Mouse (Mus musculus): ENCODE results near the gene Vps13d. TPM values are rescaled to one million over a fixed set of nuclear protein-coding genes. Genes with fewer than 3 reads are reported as not detected.
"Not testable (repeated sequence)": the region's sequence is repeated elsewhere in the genome, so short reads cannot be mapped to it uniquely, and the experiment has no call there.

The Vps13d gene
- total RNA-seq, 2 experiments from 2014 or later: 43.3 to 45.1 TPM

DNA sequence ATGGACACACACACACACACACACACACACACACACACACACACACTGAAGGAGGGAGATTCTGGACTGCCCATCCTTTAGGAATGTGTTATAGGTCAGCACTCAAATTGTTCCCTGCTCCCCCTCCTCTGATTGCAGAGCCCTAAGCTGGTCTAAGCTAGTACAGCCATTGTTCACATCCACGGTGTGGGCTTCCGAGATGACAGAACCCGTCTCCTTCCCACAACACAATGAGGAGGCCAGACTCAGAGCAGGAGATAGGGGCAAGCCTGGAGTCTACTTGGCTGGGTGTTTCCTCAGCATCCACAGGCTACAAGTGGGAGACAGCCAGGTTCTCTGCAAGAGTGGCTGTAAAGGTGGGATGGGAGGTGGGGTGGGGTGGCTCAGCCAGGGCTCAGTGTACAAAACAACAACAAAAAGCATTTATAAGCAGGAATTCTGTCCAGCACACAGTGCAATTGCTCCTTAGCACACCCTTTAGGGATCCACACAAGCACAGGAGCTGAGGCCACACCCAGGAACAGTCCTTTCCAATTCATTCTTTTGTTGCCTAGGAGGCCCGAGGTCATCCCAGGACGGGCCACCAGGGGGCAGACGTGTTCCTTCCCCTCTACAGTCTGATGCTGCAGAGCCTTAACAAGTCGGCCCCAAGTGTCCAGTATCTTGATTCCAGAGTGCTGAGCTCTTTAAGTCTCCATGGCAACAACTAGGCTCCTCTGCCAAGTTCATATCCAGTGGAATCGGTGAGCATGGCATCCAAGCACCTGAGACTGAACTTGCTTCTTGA is 19.4 kb upstream of the Vps13d start:
- peak; percentile 91 to 97 for DNase-seq (ENCODE audit: low spot score in 2 of 2)

DNA sequence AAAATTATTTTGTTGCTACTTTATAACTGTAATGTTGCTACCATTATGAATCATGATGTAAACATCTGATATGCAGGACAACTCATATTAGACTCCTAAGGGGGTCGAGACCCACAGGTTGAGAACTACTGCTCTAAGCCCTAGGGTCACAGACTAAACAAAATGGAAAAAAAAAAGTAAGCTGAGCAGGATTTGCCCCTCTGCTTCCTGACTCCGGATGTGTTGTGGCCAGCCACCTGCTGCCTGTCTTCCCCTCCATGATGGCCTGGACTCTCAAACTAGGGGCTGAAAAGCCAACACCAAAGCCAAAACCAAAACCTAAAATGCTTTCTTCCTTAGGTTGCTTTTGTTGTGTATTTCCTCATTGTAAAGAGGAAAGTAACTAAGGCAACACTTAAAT is 16.3 kb upstream of the Vps13d start:
- DNase-seq (ENCODE audit: low spot score in 2 of 2): no peak

DNA sequence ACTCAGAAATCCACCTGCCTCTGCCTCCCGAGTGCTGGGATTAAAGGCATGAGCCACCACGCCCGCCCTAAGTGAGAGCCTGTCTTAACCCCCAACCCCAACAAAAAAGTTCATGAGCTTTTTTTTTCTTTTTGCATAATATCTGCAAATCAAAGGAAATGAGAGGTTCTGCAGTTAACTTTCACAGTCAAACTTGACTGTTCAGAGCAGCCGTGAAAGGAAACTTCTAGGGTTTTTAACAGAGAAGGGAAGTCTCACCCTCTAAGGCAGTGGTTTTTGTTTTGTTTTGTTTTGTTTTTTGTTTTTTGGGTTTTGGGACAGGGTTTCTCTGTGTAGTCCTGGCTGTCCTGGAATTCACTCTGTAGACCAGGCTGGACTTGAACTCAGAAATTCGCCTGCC is 15.8 kb upstream of the Vps13d start:
- DNase-seq (ENCODE audit: low spot score in 2 of 2): no peak

DNA sequence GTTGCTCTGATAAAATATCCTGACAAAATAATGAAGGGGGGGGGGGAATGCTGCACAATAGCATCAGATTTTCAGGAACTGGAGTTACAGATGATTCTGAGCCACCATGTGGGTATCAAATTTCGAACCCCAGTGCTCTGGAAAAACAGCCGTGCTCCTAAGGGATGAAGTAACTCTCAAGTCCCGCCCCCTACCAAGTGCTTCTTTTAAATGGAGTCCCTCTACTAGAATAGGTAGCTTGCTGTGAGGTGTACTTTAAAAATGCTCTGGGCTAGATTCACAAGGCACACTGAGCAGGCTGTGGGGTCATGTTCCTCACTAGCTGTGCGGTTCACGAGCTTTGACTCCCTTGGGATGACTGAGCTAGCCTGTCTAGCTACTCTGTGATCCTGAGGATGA is 14.9 kb upstream of the Vps13d start:
- DNase-seq (ENCODE audit: low spot score in 2 of 2): no peak

DNA sequence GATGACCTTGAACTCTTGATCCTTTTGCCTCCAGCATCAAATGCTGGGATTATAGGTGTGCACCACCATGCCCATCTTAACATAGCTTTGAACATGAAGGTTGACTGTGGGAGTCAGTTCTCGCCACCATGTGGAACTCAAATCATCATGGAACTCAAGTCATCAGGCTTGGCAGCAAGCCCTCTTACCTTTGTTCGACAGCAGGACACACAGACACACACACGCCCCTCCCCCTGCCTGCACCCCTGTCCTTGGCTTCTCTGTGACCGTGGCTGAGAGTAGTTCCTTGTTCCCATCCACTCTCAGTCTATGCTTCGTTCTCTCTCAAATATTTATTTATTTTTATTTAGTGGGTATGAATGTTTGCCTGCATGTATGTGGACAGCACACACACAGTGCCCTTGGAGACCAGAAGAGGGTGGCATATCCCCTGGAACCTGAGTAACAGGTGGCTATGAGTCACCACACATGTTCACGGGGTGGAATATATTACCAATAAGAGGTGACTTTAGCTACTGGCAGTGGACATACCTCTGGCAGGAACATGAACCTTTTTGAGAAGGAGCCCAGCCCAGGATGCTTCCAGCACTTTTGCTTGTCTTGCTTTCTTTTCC is 14.4 kb upstream of the Vps13d start:
- DNase-seq (ENCODE audit: low spot score in 2 of 2): no peak

DNA sequence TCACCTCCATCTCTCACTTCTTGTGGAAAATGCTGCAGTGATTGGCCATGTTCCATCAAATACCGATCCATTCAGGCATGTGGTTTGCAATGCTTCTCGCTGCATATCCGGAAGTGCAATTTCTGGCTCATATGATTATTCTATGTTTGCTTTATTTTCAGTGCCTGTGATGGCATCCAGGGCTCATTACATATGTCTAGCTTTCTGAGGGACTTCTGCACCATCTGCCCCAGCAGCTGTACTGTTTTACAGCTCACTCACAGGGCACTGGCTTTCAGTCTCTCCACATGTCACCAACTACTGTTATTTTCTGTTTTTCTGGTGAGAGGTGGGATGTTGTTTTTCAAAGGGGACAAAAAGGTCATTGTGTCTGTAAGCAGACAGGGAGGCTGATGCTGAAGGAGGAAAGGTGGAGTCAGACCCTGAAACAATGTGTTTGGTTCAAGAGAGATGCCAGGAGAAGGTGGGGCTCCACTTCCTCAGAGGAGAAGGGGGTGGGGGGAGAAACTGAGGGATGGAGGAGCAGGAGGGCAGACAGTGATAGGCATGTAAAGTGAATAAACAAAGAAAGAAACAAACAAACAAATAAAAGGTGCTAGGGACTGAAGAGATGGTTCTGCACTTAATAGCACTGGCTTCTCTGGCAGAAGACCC is 13.0 kb upstream of the Vps13d start:
- DNase-seq (ENCODE audit: low spot score in 2 of 2): no peak

DNA sequence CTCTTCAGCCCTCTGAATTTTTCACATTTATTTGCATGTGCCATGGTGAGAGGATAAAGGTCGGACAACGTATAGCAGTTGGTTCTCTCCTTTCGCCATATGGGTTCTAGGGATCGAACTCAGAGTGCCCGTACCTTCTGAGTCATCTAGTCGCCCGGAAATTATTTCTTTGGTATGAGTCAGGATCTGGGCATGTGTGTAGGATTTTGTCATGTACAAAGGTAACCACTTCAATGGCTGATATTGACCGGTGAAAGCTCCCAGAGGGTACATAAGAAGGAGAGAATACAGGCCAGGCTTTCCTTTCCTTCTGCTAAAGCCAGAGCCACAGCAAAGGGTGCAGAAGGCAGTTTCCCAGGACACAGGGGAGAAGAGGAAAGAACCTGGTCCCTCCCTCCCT is 10.0 kb upstream of the Vps13d start:
- no peak for DNase-seq (ENCODE audit: low spot score in 2 of 2)

DNA sequence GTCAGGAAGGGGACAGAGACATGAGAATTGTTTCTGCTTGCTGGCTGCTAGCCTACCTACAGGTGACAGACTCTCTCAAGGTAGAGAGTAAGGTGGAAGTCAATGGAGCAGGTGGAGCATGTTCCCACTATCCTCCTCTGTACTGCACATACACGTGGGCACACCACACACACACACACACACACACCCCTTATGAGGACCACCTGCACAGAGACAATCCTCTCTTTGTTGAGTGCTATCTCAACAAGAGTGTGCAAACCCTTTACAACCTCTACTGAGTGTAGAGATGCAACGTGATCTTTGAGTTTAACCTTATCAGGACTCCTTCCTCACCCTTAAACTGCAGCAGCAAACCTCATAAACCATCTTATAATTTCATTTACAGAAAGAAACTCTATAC is 8.5 kb upstream of the Vps13d start:
- DNase-seq (ENCODE audit: low spot score in 2 of 2): no peak

DNA sequence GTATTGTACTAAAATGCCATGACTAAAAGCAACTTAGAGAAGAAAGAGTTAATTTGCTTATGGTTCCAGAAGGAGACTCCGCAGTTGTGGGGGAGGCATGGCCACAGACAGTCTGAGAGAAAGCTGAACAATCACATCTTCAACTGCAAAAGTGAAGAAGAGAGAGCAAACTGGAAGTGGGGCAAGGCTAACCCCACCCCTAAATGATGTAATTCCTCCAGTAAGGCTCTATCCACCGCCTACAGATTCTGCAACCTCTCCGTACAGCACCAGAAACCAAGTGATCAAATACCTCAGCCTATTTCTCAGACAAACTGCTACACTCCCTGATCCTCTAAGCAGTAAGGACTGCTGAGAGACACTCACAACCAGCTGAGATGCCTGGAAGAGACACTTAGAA is 6.6 kb upstream of the Vps13d start:
- DNase-seq (ENCODE audit: low spot score in 2 of 2): no peak

DNA sequence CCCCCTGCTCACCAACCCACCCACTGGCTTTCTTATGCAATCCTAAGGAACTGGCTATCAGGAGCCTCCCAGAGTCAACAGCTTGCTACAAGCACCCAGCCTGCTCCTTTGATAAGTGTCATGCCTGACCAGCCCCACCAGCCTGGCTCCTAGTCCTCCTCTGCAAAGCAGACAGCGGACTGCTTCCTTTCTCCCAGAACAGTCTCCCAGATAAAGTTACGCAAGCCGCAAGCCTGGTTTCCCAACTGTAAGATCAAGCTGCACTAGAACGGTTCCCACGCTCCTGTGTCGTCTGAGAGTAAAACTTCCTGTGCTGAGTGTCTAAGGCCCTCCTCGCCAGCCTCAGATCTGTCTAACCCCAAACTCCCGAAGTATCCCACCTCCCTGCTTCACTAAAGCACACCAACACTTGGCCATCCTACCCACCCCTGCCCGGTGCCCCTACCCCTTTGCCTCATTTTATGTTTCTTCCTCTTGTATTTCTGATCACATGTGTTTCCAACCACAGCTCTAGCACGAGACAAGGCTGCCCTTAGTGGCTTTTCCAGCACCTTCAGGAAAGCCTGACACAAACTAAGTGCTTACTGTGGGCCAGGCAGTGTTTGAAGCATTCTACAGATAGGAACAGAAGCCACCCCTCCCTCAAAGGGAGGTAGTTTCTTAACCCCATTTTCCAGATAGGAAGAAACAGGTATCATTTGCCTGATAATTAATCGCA is 5.3 kb upstream of the Vps13d start:
- no peak for DNase-seq (ENCODE audit: low spot score in 2 of 2)

DNA sequence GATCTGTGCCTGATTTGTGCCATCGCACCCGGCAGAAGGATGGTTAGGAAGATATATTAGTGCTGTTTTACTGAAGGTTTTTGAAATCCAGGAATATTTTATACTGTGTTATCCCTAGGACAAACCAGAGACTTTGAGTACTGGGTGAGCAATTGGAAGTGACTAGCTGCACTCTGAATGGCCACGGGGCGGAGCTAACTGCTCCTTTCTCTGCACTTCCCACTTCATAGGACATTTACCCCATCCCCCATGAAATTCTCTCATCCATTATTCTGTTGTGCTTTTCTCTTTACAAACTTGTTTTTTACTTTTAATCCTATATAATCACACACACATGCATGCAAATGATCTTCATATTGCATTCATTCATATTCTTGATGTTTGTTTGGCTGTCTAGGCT is 1.8 kb upstream of the Vps13d start:
- DNase-seq (ENCODE audit: low spot score in 2 of 2): no peak

DNA sequence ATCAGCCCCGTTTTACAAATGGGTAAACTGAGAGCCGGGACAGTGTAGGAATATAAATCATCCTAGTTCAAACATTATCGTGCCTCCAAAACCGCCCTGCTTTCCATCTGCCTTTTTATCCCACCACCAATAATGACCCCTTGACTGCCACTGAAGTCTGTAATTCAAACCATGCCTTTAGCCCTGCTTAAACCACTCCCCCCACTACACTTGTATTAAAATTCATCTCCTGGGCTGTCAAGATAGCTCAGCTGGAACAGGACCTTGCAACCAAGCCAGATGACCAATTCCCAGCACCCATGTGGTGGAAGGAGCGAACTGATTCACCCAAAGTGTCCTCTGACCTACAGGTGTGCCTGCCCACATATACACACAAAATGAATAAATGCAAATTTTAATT is 367 bp upstream of the Vps13d start:
- DNase-seq (ENCODE audit: low spot score in 2 of 2): no peak

DNA sequence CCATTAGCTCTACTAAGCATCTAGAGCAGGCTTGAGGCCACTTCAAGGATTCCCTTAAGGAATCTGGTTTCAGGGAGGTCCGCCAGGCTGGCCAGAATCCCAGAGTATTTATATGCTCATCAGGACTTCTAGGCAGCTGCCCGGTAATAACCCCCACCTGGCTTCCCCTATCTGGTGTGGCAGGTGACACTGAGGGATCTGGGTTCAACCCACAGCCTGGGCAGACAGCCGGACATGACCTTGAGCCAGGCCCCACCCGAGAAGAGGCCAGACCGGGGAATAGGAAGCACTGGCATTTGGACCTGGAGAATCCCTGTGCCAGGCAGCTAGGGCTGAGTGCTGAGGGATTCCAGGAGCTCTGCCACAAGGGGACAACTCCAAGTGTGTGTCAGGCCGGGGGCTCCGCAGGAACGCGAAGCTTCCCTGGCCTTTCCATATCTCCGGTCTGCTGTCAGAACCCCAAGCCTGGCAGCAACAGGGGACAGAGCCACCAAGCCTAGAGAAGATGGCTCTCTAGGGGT is 754 bp downstream of the Vps13d start:
- peak; percentile 28 to 74 for DNase-seq (ENCODE audit: low spot score in 2 of 2)

DNA sequence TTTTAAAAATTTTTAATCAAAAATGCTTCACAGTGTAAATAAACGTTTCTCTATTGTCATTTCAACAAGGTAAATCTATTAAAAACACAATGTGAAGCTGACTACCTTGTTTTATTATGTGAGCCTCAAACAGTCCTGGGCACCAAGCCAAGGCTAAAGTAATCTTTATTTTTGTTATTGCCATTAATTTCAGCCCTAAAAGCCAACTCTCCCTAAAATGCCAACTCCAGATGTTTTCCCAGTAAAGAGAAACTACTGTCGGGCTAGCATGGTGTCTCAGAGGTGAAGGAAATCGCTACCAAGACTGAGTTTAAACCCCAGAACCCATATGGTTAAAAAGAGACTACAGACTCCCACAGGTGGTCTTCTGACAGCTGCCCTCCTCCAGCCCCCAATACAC is 1.4 kb downstream of the Vps13d start:
- DNase-seq (ENCODE audit: low spot score in 2 of 2): no peak

DNA sequence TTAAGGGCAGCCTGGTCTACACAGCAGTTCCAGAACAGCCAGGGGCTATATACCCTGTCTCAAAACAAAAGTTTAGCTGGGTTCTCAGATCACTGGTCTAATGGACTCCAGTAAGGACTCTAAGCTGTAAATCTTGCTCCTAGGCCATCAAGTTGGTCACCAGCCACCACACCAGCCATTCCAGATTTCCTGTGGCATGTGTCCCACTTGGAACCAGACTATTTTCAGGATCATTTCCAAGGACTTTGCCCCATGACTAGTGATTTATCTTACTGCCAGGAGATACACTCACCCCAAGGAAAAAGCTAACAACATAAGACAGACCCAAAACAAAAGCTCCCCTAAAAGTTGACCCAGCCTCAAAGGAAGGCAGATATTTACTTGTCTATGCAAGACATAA is 2.1 kb downstream of the Vps13d start:
- DNase-seq (ENCODE audit: low spot score in 2 of 2): no peak

DNA sequence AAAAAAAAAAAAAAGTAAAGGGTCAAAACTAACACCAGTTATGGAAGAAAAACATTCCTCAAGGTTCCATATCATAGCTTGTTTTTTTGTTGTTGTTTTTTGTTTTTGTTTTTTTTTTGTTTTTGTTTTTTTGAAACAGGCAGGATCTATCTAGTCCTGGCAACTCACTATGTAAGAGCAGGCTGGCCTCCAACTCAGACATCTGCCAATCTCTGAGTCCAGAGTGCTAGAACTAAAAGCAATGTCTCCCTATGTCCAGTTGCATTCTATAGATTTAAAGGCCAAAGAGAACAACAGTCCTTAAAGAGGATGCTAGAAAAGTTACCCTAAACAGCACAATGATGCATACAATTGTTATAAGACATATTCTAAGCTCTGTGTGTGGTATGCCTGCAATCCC is 6.2 kb downstream of the Vps13d start:
- DNase-seq (ENCODE audit: low spot score in 2 of 2): no peak

DNA sequence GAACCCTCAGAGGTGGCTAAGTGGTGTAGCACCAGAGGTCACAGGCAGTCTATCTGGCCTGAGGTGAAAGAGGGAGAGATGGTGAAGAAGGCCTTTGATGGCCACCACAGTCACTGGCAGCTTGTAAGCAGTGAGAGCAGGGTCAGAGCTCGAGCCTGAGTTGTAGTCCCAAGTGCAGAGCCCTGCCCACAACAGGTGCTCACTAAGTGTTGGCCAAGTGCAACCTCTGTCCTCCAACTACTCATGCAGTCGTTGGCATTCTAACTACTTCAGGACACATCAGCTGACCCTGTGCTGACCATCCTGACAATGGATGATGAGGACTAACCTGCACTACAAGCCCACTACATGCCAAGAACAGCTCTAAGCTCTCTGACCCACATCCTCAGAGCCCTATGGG is 7.2 kb downstream of the Vps13d start:
- no peak for DNase-seq (ENCODE audit: low spot score in 2 of 2)

DNA sequence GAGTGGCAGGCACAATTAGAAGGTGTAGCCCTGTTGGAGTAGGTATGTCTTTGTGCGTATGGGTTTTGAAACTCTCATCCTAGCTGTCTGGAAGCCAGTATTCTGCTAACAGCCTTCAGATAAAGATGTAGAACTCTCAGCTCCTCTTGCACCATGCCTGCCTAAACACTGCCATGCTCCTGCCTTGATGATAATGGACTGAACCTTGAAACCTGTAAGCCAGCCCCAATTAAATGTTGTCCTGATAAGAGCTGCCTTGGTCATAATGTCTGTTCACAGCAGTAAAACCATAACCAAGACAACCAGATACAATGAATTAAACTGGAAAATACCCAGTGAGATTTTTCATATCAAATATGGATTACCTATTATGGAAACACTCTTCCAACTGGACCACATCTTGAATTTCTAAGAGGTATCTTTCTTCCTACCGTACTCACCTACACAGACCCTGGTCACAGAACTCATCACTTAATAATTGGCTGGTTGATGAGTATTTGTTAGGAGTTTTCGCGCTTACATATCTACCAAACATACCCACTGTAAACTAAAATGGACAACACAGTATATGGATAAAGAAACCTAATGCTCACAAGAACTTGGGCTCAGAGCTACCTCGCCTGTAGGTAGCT is 15.8 kb downstream of the Vps13d start:
- DNase-seq (ENCODE audit: low spot score in 2 of 2): no peak

DNA sequence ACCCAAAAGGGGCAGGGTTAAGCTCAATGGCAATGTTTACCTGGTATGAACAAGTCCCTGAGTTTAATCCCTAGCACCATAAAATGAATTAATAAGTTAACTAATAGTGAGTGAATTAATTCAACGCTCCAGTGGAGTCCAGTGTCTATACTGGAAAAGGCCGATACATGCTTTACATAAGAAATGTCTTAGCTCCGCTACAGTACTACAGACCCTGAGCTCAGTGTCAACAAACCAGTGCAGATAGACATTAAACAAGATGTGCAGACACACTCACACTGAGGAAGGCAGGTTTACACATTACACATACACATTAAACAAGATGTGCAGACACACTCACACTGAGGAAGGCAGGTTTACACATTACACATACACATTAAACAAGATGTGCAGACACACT is 29.3 kb downstream of the Vps13d start:
- not testable (repeated sequence) for DNase-seq (ENCODE audit: low spot score in 2 of 2)

DNA sequence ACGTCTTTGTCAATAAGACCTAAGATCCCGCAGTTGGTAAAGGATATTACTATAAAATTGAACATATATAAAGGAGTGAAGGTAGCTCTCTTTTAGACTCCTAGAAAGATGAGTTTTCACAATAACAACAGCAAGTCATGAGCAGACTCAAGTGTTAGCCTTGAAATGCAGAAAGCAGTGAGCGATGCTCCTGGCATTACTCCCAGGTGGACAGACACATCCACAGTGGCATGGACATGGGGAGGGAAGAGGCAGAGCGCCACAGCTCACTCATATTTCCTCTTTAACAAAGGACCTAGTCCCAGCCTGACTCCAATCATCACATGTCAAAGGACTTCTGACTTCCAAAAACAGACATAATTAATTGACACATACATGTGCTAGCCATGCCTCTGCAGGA is 30.7 kb downstream of the Vps13d start:
- DNase-seq (ENCODE audit: low spot score in 2 of 2): no peak

DNA sequence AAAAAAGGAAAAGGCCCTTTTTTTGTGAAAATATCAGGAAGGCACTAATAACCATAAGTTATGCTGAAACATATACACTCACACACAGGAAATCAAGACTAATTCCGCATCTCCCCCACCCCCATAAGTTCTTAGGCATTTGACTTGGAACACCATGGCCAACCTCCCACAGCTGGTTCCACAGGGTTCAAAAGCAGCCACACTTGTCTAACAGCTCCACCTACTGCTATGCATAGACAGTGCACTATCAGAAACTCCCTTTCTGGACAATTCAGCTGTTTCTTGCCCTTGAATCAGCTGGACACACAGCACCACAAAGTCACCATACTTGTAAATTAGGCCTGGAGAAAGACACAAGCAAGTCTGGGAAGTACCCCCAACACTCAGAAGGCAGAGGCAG is 33.6 kb downstream of the Vps13d start:
- DNase-seq (ENCODE audit: low spot score in 2 of 2): no peak
